Mouse (Mus musculus) midbrain, embryonic 11.5 days (tissue): Measurements from ENCODE around the gene Oard1. TPM values are rescaled to one million over a fixed set of nuclear protein-coding genes. Genes with fewer than 3 reads are reported as not detected.

Experiments used
- ATAC-seq: fragments of 200-750 bp; cut with Nextera tagmentation; 2 replicates; pipeline ENCODE4 v1.8.0; 2017; ENCODE audit warnings: moderate TSS enrichment, moderate library complexity; ENCODE audit not compliant: low FRiP score
- DNase-seq: peaks from one replicate; pipeline ENCODE4 v3.0.0; 2015; ENCODE audit warnings: low spot score; ENCODE audit errors: missing footprints
- H3K27ac ChIP-seq: fragments of 300-500 bp; sonication (generic); 2 replicates; pipeline ENCODE4 v1.5.1; 2014; ENCODE audit warnings: low read depth, low read length
- H3K27me3 ChIP-seq: fragments of 300-500 bp; sonication (generic); 2 replicates; pipeline ENCODE4 v1.6.1; 2014; ENCODE audit warnings: mild to moderate bottlenecking, low read length, moderate library complexity, mixed read lengths; ENCODE audit not compliant: control insufficient read depth, insufficient read depth
- H3K36me3 ChIP-seq: fragments of 300-500 bp; sonication (generic); 2 replicates; pipeline ENCODE4 v1.6.1; 2014; ENCODE audit warnings: mild to moderate bottlenecking, low read length, moderate library complexity, mixed read lengths; ENCODE audit not compliant: control insufficient read depth, insufficient read depth
- H3K4me1 ChIP-seq: fragments of 300-500 bp; sonication (generic); 2 replicates; pipeline ENCODE4 v1.6.1; 2014; ENCODE audit warnings: low read length; ENCODE audit not compliant: control insufficient read depth, insufficient read depth
- H3K4me2 ChIP-seq: fragments of 300-500 bp; sonication (generic); 2 replicates; pipeline ENCODE4 v1.6.1; 2014; ENCODE audit warnings: mild to moderate bottlenecking, moderate library complexity
- H3K4me3 ChIP-seq: fragments of 300-500 bp; sonication (generic); 2 replicates; pipeline ENCODE4 v1.5.1; 2014; ENCODE audit warnings: low read depth, low read length
- H3K9ac ChIP-seq: fragments of 300-500 bp; sonication (generic); 2 replicates; pipeline ENCODE4 v1.6.1; 2014; ENCODE audit warnings: low read length
- H3K9me3 ChIP-seq: fragments of 300-500 bp; sonication (generic); 2 replicates; pipeline ENCODE4 v1.6.1; 2016; ENCODE audit warnings: low read length; ENCODE audit not compliant: control insufficient read depth
- WGBS: fragments of 180-500 bp; shearing (Covaris S2); extraction: QIAGEN DNeasy Blood & Tissue Kit; methylation state at CpG from one replicate; pipeline ENCODE4 v1.1.7; 2014; 5-methylcytosine and 5-hydroxymethylcytosine counted together
- polyA plus RNA-seq: library from polyadenylated mRNA; unstranded; fragments of >200 nt; fragmentation: Nextera tagmentation; extraction: Ambion mirVana; gene quantifications from 2 replicates; pipeline ENCODE4 v1.2.1, GENCODE M21; 2014

Gene Oard1
- 95.9 and 101 TPM in 2 replicates for polyA plus RNA-seq

DNA sequence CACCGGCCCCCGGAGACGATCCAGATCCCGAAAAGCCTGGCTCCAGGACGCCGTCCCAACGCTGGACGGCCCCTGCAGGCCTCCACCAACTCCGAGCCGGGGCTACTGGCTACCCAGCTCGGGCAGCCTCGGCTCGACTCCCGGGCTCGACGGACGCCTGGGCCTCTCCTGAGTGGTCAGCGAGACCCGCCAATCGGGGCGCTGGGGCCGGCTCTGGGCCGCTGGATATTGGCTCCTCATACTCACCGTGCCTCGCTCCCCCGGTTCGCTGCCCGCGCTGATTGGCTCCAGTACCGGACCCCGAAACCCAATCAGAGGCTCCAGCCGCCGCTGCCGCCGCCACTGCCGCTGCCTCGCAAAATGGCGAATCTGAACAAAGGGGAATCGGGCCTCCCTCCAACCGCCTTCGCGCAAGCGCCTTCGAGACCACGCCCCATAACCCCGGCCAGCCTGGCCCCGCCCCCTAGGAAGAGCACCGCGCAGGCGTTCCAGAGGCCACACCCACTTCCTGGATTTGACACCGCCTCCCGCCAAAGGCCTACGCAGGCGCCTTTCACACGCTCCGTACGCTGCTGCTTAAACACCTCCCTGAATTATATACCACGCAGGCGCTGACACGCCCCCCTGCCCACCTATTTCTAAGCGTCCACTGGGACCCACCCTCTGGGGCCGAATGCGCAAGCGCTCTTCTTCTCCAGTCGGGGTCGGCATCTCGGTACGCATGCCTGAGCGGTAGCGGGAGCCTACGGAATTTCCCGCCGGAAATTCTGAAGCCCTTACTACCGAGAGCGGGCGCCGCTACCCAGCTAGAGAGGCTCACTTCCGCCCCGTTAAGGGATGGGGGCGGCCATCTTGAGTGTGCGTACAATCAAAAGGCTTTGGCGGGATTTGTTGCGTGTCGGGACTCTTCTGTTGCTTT, at the start of gene Oard1, which contains the start of gene Nfya:
Gene Oard1, plus strand, starts transcription at position 635 of the 919 bp plus-strand sequence.
Gene Nfya, minus strand, starts transcription at position 527 of the 919 bp plus-strand sequence.
- H3K4me3 ChIP-seq: peak within 1 kb of the TSS; percentile 91
- H3K27ac ChIP-seq: peak within 1 kb of the TSS; percentile 100
- under 1% methylated on average over 82 of the region's 84 CpGs for WGBS
- H3K9ac ChIP-seq: peak within 1 kb of the TSS; percentile 99
- peak within 1 kb of the TSS; percentile 67 for H3K4me2 ChIP-seq
- DNase-seq: peak; percentile 100
- H3K4me1 ChIP-seq: peaks cover 21% of the 10 kb centered on the region
- H3K27me3 ChIP-seq: no peaks in the 10 kb centered on the region
- H3K9me3 ChIP-seq: no peaks in the 10 kb centered on the region
- ATAC-seq: peak; percentile 97
- H3K36me3 ChIP-seq: no peaks in the 10 kb centered on the region

DNA sequence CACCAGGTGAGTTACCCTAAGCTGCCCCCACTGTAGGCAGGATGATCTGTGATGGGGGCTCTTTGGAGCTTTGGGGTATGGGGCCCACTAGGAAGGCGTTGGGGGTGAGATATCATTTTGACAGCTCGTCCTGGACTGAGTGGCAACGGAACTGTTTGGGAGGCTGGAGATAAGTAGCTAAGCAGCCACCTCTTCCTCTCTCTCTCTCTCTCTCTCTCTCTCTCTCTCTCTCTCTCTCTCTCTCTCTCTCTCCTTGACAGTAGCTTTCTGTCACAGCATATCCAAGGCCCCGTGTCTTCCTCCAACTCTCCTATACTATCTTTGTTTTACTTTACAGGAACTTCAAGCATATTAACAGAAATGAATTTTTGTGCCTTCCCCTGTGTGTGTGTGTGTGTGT, 49.4 kb upstream of the Oard1 start:
- ATAC-seq (no peak), DNase-seq (no peak)
- H3K27me3 ChIP-seq: no peaks in the 10 kb centered on the region
- WGBS: 84% methylated on average over 4 of the region's 4 CpGs
- H3K4me3 ChIP-seq: no peak overlapping the region
- H3K9me3 ChIP-seq: no peaks in the 10 kb centered on the region
- H3K4me1 ChIP-seq: no peaks in the 10 kb centered on the region
- no peak overlapping the region for H3K27ac ChIP-seq
- no peak overlapping the region for H3K9ac ChIP-seq
- no peak overlapping the region for H3K4me2 ChIP-seq
- no peaks in the 10 kb centered on the region for H3K36me3 ChIP-seq

DNA sequence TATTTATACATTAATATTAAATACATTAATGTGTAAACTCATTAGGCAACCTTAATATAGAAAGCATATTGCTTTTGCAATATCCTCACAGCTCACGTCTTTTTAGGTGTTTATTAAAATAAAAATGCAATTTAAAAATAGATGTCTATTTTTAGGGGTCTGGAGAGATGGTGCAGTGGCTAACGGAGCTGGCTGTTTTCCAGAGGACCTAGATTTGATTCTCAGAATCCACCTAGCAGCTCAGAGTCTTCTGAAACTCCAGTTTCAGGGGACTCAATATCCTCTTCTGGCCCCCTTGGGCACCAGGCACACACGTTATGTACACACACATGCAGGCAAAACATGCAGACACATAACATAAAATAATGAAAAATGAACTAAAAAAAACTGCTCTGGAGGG, 47.5 kb upstream of the Oard1 start:
- ATAC-seq: no peak
- H3K36me3 ChIP-seq: no peaks in the 10 kb centered on the region
- no peak overlapping the region for H3K9ac ChIP-seq
- no peak overlapping the region for H3K4me3 ChIP-seq
- H3K9me3 ChIP-seq: no peaks in the 10 kb centered on the region
- H3K27ac ChIP-seq: no peak overlapping the region
- no peaks in the 10 kb centered on the region for H3K4me1 ChIP-seq
- no peaks in the 10 kb centered on the region for H3K27me3 ChIP-seq
- no peak overlapping the region for H3K4me2 ChIP-seq
- WGBS: 82% methylated on average over 3 of the region's 3 CpGs
- DNase-seq: no peak

DNA sequence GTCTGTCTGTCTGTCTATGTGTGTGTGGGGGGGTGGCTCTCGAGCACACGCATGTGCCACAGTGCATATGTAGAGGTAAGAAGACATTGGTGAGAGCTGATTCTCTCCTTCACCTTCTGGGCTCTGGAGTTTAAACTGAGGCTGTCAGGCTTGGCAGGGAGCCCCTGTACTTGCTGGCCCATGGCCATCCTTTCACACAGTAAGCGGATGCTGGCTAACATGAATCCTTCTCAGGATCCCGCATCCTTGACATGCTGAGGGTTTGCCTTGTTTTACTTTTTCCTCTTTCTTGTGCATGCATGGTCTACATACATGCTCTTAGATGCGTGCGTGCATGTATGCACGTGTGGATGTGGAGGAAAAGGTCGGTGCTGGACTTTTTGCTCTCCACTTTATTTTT, 46.8 kb upstream of the Oard1 start:
- Histone ChIP-seq H3K9ac (no peak overlapping the region), H3K36me3 (no peaks in the 10 kb centered on the region), H3K27me3 (no peaks in the 10 kb centered on the region), H3K27ac (no peak overlapping the region), H3K4me3 (no peak overlapping the region), H3K9me3 (no peaks in the 10 kb centered on the region), H3K4me1 (no peaks in the 10 kb centered on the region), H3K4me2 (no peak overlapping the region)
- WGBS: 94% methylated on average over 8 of the region's 8 CpGs
- DNase-seq (no peak), ATAC-seq (no peak)

DNA sequence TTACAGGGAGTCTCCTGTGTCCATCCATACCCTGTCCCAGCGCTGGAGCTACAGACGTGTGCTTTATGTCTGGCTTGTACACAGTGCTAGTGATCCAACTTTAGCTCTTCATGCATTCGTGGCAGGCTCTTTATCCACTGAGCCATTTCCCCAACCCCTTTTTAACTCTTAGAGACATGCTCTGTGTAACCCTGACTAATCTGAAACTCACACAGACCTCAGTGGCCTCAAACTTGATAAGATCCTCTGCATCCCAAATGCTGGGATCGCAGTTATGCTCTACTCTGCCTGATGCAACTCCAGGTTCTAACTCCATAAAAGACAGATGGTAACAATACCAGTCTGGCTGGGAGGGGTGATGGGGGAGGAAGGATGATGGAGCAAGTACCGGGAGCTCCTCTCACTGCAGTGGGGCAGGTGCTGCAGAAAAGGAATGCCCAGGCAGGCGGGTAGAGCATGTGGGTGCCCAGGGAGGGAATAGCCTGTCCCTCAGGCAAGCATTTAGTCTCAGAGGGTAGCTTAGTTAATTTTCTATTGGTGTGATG, 46.3 kb upstream of the Oard1 start:
- no peak overlapping the region for H3K4me3 ChIP-seq
- no peak overlapping the region for H3K4me2 ChIP-seq
- no peak for DNase-seq
- WGBS: 81% methylated on average over 6 of the region's 6 CpGs
- H3K36me3 ChIP-seq: no peaks in the 10 kb centered on the region
- no peaks in the 10 kb centered on the region for H3K9me3 ChIP-seq
- H3K4me1 ChIP-seq: no peaks in the 10 kb centered on the region
- no peak overlapping the region for H3K27ac ChIP-seq
- ATAC-seq: no peak
- no peak overlapping the region for H3K9ac ChIP-seq
- no peaks in the 10 kb centered on the region for H3K27me3 ChIP-seq

DNA sequence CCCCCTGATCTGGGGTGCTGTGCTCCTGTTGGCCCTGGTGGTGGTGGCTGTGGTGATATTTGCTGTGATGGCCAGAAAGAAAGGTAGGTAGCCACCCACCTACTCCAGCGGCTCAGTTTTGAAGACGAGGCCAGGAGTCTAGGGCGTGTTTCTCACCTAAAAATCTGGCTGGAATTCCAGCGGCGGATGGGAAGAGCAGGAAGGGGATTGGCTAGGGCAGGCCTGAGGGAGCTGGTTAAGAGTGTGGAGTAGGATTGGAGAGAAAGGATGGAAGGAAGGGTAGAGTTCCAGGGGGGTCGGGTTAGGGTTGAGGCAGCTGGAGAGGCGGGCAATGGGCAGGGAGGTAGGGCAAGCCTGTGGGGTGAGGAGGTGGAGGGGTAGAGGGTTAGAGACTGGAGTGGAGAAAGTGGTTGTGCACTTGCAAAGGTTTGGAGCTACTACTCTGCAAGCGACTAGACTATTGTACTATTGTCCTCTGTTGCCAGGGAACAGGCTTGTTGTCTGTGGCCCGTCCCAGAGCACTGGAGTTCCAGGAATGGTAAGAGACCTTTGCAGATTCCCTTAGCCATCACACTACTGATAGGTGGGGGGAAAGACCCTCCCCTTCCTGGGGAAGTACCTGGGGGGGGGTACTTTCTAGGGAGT, 44.2 kb upstream of the Oard1 start:
- no peaks in the 10 kb centered on the region for H3K9me3 ChIP-seq
- H3K36me3 ChIP-seq: no peaks in the 10 kb centered on the region
- no peaks in the 10 kb centered on the region for H3K4me1 ChIP-seq
- H3K4me2 ChIP-seq: no peak overlapping the region
- no peak overlapping the region for H3K27ac ChIP-seq
- WGBS: 74% methylated on average over 9 of the region's 9 CpGs
- no peak for DNase-seq
- no peaks in the 10 kb centered on the region for H3K27me3 ChIP-seq
- no peak for ATAC-seq
- H3K9ac ChIP-seq: no peak overlapping the region
- no peak overlapping the region for H3K4me3 ChIP-seq

DNA sequence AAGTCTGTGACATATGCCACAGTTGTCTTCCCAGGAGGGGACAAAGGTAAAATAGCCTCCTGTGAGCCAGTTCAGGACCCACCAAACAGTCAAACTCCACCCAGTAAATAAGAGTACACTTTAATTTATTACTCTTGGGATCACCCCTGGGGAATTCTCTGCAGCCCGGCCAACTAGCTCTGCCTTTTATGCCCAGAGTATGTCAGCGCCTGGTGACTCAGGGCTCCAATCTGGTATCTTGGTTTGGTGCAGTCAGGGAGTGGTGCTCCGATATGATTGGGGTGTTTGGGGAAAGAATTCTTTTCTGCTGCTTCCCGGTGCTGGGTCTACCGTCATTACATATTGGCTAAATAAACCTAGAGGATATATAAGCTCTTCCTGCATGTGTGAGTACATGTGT, 43.0 kb upstream of the Oard1 start:
- Histone ChIP-seq H3K4me2 (no peak overlapping the region), H3K27me3 (no peaks in the 10 kb centered on the region), H3K9me3 (no peaks in the 10 kb centered on the region), H3K4me3 (no peak overlapping the region), H3K36me3 (no peaks in the 10 kb centered on the region), H3K4me1 (no peaks in the 10 kb centered on the region), H3K9ac (no peak overlapping the region), H3K27ac (no peak overlapping the region)
- ATAC-seq (no peak), DNase-seq (no peak)
- WGBS: 89% methylated on average over 5 of the region's 5 CpGs

DNA sequence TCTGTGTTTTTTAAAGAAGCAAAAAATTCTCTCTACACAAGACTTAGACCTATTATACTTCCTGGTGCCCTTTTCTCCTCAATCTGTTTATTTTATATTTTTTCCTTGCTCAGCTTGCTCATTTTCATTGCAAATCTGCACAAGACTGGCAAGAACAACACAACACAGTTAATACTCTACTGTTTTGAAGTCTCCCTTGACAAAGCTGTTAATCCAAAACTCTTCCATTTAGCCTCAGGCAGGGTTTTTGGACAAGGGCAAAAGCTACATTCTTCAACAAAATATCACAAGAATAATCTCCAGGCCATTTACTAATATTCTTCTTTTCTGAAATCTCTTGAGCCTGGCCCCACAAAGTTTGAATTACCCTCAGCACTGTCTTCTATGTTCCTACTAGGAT, 38.2 kb upstream of the Oard1 start:
- Histone ChIP-seq H3K36me3 (no peaks in the 10 kb centered on the region), H3K9me3 (no peaks in the 10 kb centered on the region), H3K4me3 (no peak overlapping the region), H3K27ac (no peak overlapping the region), H3K27me3 (no peaks in the 10 kb centered on the region), H3K4me1 (no peaks in the 10 kb centered on the region), H3K4me2 (no peak overlapping the region), H3K9ac (no peak overlapping the region)
- DNase-seq (no peak), ATAC-seq (no peak)

DNA sequence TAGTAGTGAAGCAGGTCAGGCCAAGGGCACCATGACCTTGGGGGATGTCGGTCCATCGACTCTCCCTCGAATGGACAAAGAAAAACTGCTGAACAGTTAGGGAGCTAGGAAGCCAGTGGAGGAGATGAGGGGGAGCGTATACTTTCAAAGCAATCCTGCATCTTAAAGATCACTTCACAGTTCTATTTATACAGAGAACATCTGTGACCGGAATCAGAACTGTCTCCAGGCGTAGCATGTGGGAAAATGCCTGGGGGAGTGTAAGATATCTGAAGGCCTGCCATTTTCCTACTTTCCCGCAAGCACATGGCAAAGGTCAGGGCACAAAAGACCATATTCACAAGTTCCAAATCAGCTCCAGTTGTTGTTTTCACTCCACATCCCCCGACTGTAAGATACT, 36.8 kb upstream of the Oard1 start:
- H3K36me3 ChIP-seq: no peaks in the 10 kb centered on the region
- no peaks in the 10 kb centered on the region for H3K9me3 ChIP-seq
- H3K27me3 ChIP-seq: no peaks in the 10 kb centered on the region
- no peaks in the 10 kb centered on the region for H3K4me1 ChIP-seq
- 85% methylated on average over 8 of the region's 8 CpGs for WGBS
- H3K9ac ChIP-seq: no peak overlapping the region
- H3K27ac ChIP-seq: no peak overlapping the region
- no peak overlapping the region for H3K4me3 ChIP-seq
- no peak for DNase-seq
- H3K4me2 ChIP-seq: no peak overlapping the region
- no peak for ATAC-seq
